Mouse (Mus musculus) liver, embryonic 16.5 days (tissue): ENCODE results near the gene Tnni3k. TPM values are rescaled to one million over a fixed set of nuclear protein-coding genes. Genes with fewer than 3 reads are reported as not detected.

ENCODE experiments used
- ATAC-seq: fragments of 200-750 bp; cut with Nextera tagmentation; 2 replicates; pipeline ENCODE4 v1.8.0; 2017; ENCODE audit warnings: low read depth, mild to moderate bottlenecking, moderate number of reproducible peaks, moderate library complexity
- H3K27ac ChIP-seq: fragments of 300-500 bp; sonication (generic); 2 replicates; pipeline ENCODE4 v1.5.1; 2014; ENCODE audit warnings: mild to moderate bottlenecking, low read length
- H3K27me3 ChIP-seq: fragments of 300-500 bp; sonication (generic); 2 replicates; pipeline ENCODE4 v1.6.1; 2014; ENCODE audit warnings: low read depth, low read length, mixed read lengths; ENCODE audit not compliant: control insufficient read depth, insufficient read depth
- H3K36me3 ChIP-seq: fragments of 300-500 bp; sonication (generic); 2 replicates; pipeline ENCODE4 v1.6.1; 2014; ENCODE audit warnings: mild to moderate bottlenecking; ENCODE audit not compliant: control insufficient read depth, insufficient read depth
- H3K4me1 ChIP-seq: fragments of 300-500 bp; sonication (generic); 2 replicates; pipeline ENCODE4 v1.6.1; 2014; ENCODE audit warnings: low read depth, low read length, mixed read lengths; ENCODE audit not compliant: control insufficient read depth
- H3K4me2 ChIP-seq: fragments of 300-500 bp; sonication (generic); 2 replicates; pipeline ENCODE4 v1.6.1; 2014; ENCODE audit warnings: low read depth, low read length, mixed read lengths
- H3K4me3 ChIP-seq: fragments of 300-500 bp; sonication (generic); 2 replicates; pipeline ENCODE4 v1.5.1; 2014; ENCODE audit warnings: low read depth, mild to moderate bottlenecking, low read length
- H3K9ac ChIP-seq: fragments of 300-500 bp; sonication (generic); 2 replicates; pipeline ENCODE4 v1.6.1; 2014; ENCODE audit warnings: low read depth, low read length
- H3K9me3 ChIP-seq: fragments of 300-500 bp; sonication (generic); replicated peaks from 2 replicates; pipeline ENCODE4 v1.6.1; 2016; ENCODE audit warnings: low read length; ENCODE audit not compliant: control insufficient read depth
- WGBS: fragments of 180-500 bp; shearing (Covaris S2); extraction: QIAGEN DNeasy Blood & Tissue Kit; methylation state at CpG from one replicate; pipeline ENCODE4 v1.1.7; 2014; ENCODE audit not compliant: insufficient replicate concordance; 5-methylcytosine and 5-hydroxymethylcytosine counted together
- polyA plus RNA-seq: library from polyadenylated mRNA; unstranded; fragments of >200 nt; fragmentation: Nextera tagmentation; extraction: Ambion mirVana; gene quantifications from 2 replicates; pipeline ENCODE4 v1.2.1, GENCODE M21; 2015

Tnni3k gene
- polyA plus RNA-seq, 1 experiment from 2014 or later = not detected

DNA sequence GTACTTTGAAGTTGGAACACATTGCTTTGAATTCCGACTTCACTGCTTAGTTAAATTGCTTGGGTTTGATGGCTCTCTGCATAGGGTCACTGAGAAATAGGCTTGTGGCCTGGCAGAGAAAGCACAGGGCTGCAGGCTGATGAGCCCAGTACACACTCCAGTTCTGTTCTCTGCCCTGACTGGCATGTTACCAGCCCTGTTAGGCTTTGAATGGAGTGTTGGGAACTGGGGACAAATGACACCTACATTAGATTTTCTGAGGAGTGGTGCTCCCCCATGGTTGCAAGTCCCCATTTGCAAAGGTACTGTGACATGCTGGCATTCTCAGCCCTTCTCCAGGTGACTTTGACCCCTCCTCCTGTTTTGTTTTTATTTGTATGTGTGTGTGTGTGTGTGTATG is 83.6 kb downstream of the Tnni3k start:
- ATAC-seq = no peak
- WGBS = 37% methylated on average over 1 of the region's 1 CpGs
- H3K4me3 ChIP-seq = no peak overlapping the region
- no peak overlapping the region for H3K4me2 ChIP-seq
- H3K36me3 ChIP-seq = no peaks in the 10 kb centered on the region
- no peak overlapping the region for H3K27ac ChIP-seq
- no peak overlapping the region for H3K9ac ChIP-seq
- no peaks in the 10 kb centered on the region for H3K4me1 ChIP-seq
- H3K9me3 ChIP-seq = no peaks in the 10 kb centered on the region; the same call in 1 of the 2 replicates
- H3K27me3 ChIP-seq = no peaks in the 10 kb centered on the region

DNA sequence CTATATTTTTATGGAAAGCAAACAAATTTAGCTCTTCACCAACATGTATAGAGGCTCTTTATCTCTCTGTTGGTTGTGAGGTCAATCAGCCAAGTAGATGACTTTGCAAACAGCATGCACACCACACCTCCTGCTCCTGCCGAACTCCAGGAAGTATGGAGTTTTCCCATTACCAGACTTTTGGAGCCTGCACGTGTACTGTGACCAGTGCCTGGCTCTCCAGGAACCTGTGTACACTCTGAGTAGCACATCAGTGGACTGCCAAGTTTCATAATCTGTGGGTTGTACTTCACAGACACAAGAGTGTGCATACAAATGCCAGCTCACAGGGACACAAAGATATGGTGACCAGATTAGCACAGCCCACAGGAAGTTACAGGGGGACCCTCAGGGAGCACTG is 84.2 kb downstream of the Tnni3k start:
- H3K27ac ChIP-seq = no peak overlapping the region
- H3K4me3 ChIP-seq = no peak overlapping the region
- 42% methylated on average over 2 of the region's 2 CpGs for WGBS
- H3K9ac ChIP-seq = no peak overlapping the region
- ATAC-seq = no peak
- H3K36me3 ChIP-seq = no peaks in the 10 kb centered on the region
- no peaks in the 10 kb centered on the region; the same call in 1 of the 2 replicates for H3K9me3 ChIP-seq
- H3K4me1 ChIP-seq = no peaks in the 10 kb centered on the region
- no peaks in the 10 kb centered on the region for H3K27me3 ChIP-seq
- H3K4me2 ChIP-seq = no peak overlapping the region

DNA sequence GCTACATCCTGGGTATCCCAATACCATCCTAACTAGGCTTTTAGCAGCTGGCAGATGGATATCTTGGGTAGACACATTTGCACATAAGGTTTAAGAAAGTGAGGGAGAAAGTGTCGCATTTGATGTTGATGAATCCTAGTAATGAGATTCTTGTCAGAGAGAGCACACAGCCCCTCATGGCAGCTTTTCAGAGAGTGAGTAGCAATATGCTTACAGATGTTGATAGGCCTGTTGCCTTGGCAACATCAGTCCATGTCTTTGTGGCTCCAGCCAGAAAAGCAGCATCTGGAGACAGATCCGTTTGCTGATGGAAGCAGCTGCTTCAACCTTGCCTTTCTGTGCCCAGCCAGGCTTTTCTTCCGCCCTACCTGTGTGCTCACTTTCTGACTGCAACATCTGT is 93.9 kb downstream of the Tnni3k start:
- H3K9me3 ChIP-seq = no peaks in the 10 kb centered on the region
- no peak for ATAC-seq
- WGBS = 62% methylated on average over 3 of the region's 3 CpGs
- H3K4me1 ChIP-seq = no peaks in the 10 kb centered on the region
- no peak overlapping the region for H3K4me3 ChIP-seq
- no peaks in the 10 kb centered on the region for H3K27me3 ChIP-seq
- H3K9ac ChIP-seq = no peak overlapping the region
- H3K27ac ChIP-seq = no peak overlapping the region
- H3K36me3 ChIP-seq = no peaks in the 10 kb centered on the region
- no peak overlapping the region for H3K4me2 ChIP-seq

DNA sequence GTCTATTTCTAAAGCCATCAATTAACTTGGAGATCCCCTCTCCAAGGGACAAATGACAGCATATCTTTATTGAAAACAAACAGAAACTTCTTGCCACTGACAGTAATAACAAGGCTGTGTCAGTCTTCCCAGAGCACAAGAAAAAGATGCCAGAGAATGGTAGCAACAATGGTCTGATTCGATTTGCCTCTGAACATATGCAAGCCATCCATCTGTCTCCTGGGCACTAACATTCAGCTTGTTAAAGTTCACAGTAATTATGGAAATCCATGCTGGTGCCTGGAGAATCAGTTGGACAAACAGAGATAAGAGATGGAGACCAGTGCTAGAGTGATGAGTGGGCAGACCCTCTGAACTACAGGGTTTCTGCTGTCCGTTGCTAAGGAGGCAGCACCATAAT is 102.1 kb downstream of the Tnni3k start:
- H3K4me2 ChIP-seq = no peak overlapping the region
- H3K36me3 ChIP-seq = no peaks in the 10 kb centered on the region
- no peak overlapping the region for H3K9ac ChIP-seq
- H3K4me1 ChIP-seq = no peaks in the 10 kb centered on the region
- H3K9me3 ChIP-seq = no peaks in the 10 kb centered on the region
- H3K4me3 ChIP-seq = no peak overlapping the region
- no peak for ATAC-seq
- no peak overlapping the region for H3K27ac ChIP-seq
- 53% methylated on average over 2 of the region's 2 CpGs for WGBS
- H3K27me3 ChIP-seq = no peaks in the 10 kb centered on the region

DNA sequence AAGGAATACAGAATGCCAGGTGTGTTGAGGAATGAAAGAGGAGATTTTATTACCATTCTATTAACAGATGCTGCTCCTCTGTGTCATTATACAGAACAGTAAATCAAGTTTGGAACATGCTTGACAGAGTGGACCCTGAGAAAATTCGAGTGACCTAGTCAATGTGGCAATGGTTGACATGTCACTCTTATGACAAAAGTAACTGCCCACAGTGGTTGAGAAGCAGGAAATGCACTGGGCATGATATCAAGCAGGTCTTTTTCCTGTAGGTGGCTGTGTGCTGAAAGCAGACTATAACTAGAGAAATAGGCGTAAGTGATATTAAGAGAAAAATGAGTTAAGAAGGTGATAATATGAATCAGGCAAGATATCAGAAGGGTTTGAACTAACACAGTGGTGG is 105.7 kb downstream of the Tnni3k start:
- H3K4me2 ChIP-seq = no peak overlapping the region
- no peak for ATAC-seq
- H3K4me3 ChIP-seq = no peak overlapping the region
- no peaks in the 10 kb centered on the region for H3K36me3 ChIP-seq
- H3K9ac ChIP-seq = no peak overlapping the region
- H3K27me3 ChIP-seq = no peaks in the 10 kb centered on the region
- H3K27ac ChIP-seq = no peak overlapping the region
- no peaks in the 10 kb centered on the region for H3K9me3 ChIP-seq
- H3K4me1 ChIP-seq = no peaks in the 10 kb centered on the region
- WGBS = 42% methylated on average over 2 of the region's 2 CpGs

DNA sequence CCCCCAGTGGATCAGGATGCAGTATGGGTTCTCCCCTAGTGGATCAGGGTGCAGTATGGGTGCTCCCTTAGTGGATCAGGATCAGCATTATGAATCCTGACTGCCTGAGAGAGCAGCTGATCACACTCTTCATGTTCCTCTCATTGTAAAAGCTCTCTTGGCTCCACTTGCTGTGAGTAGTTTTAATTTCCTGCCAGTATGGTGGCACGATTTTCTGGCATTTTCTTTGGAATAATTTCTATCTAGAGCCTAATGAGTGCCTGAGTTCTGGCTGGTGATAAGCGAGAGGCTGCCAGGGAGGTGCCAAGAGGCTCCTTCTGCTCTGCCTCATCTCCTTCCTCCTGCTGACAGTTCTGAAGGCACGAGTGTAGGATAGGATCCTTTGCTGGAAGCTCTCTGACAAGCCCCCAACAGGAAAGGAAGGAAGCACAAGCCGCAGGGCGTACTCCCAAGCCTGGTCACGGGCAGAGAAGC is 109.5 kb downstream of the Tnni3k start:
- Histone ChIP-seq H3K4me1 (no peaks in the 10 kb centered on the region), H3K36me3 (no peaks in the 10 kb centered on the region), H3K27me3 (no peaks in the 10 kb centered on the region), H3K4me3 (no peak overlapping the region), H3K9me3 (no peaks in the 10 kb centered on the region), H3K4me2 (no peak overlapping the region), H3K27ac (no peak overlapping the region), H3K9ac (no peak overlapping the region)
- WGBS = 36% methylated on average over 6 of the region's 6 CpGs
- ATAC-seq = no peak

DNA sequence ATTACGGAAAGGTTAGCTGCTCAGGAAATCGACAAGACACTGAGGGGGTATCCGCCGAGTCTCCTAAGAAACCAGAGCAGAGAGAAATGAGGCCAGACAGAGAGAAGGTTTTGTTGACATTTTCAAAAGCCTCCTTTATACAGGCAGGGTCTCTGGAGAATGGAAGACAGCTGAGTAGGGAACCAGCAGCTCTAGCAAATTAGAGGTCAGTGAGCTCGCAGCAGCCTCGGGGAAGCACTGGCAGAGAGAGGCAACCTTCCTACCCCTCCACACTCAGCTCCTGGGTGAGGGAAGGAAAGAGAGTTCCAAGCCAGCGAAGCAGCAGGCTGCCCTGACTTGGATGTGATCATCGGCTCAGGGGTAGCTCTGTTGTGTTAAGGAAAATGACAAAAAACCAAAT is 127.5 kb downstream of the Tnni3k start:
- H3K9me3 ChIP-seq = no peaks in the 10 kb centered on the region
- no peak overlapping the region for H3K4me3 ChIP-seq
- H3K4me1 ChIP-seq = no peaks in the 10 kb centered on the region
- H3K4me2 ChIP-seq = no peak overlapping the region
- WGBS = 66% methylated on average over 8 of the region's 8 CpGs
- no peaks in the 10 kb centered on the region for H3K36me3 ChIP-seq
- H3K9ac ChIP-seq = no peak overlapping the region
- H3K27me3 ChIP-seq = no peaks in the 10 kb centered on the region
- no peak for ATAC-seq
- no peak overlapping the region for H3K27ac ChIP-seq

DNA sequence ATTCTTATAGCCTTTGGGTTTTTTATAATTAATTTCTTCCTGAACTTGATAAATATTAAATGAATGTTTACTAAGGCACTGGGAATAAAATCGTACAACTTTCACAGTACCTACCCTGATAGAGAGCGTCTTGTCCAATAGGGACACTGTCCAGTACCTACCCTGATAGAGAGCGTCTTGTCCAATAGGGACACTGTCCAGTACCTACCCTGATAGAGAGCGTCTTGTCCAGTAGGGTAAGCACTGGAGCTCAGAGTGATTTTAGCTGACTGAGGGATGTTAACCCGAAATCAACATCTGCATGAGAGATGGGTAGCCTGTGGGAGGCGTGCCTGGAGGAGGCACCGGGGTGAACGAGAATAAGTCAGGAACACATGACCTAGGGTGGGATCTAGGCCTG is 130.3 kb downstream of the Tnni3k start:
- Histone ChIP-seq H3K4me3 (no peak overlapping the region), H3K36me3 (no peaks in the 10 kb centered on the region), H3K27me3 (no peaks in the 10 kb centered on the region), H3K4me2 (no peak overlapping the region), H3K4me1 (no peaks in the 10 kb centered on the region), H3K9me3 (no peaks in the 10 kb centered on the region), H3K9ac (no peak overlapping the region), H3K27ac (no peak overlapping the region)
- 64% methylated on average over 8 of the region's 8 CpGs for WGBS
- ATAC-seq = no peak

DNA sequence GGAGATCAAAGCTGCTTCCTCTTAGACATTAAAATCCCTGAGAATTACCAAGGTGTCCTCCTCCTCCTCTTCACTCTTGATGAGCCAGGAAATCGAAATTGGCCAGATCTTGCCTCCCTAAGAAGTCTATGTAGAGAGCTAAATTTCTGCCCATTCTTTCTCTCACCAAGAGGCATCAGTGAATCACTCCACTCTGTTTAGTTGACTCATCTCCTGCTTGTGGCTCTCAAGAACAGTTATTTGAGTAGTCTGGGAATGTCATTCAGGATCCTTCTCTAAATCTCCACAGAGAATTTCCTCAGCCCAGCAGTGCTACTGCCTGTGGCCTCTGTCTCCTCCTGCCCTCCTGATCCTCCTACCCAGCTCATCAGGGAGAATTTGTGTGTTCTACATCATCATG is 139.6 kb downstream of the Tnni3k start:
- Histone ChIP-seq H3K27me3 (no peaks in the 10 kb centered on the region), H3K4me1 (no peaks in the 10 kb centered on the region), H3K9ac (no peak overlapping the region), H3K36me3 (no peaks in the 10 kb centered on the region), H3K9me3 (no peaks in the 10 kb centered on the region), H3K4me3 (no peak overlapping the region), H3K27ac (no peak overlapping the region), H3K4me2 (no peak overlapping the region)
- 17% methylated on average over 1 of the region's 1 CpGs for WGBS
- no peak for ATAC-seq

DNA sequence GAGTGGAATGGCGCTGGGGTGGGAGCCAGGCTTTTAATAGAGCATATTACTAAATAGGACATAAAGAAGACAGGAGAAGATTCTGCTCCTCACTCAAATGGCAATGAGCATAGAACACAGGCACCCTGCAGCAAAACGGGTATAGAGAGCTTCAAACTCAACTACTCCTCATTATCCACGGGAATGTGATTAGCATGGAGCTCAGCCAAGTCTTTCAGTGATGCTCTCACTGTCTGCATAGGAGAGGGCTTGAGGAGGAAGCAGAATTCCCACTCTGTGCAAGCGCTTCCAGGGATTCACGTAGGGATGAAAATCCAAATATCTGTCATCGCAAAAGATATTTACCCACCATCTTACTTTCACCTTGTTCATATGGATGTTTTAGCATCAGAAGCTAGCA is 141.6 kb downstream of the Tnni3k start:
- H3K4me1 ChIP-seq = no peaks in the 10 kb centered on the region
- no peaks in the 10 kb centered on the region for H3K9me3 ChIP-seq
- no peak for ATAC-seq
- no peaks in the 10 kb centered on the region for H3K36me3 ChIP-seq
- no peaks in the 10 kb centered on the region for H3K27me3 ChIP-seq
- WGBS = 56% methylated on average over 6 of the region's 6 CpGs
- no peak overlapping the region for H3K27ac ChIP-seq
- no peak overlapping the region for H3K9ac ChIP-seq
- no peak overlapping the region for H3K4me3 ChIP-seq
- no peak overlapping the region for H3K4me2 ChIP-seq
